Mouse (Mus musculus) layer of hippocampus, adult 18-20 months (tissue): ENCODE measurements around the gene Cbs. TPM values are rescaled to one million over a fixed set of nuclear protein-coding genes. Genes with fewer than 3 reads are reported as not detected.
A peak's percentile ranks its signal among the peaks of the same experiment; 100 is the strongest.
"Not testable (repeated sequence)": the region's sequence is repeated elsewhere in the genome, so short reads cannot be mapped to it uniquely, and the experiment has no call there.

ENCODE experiments used
- DNase-seq, 2 experiments: peaks; one replicate each; pipeline ENCODE4 v3.0.0; 2022; ENCODE audit warnings: low spot score in 2 of 2
- total RNA-seq, 2 experiments: library from RNA; stranded (reverse); gene quantifications; 2 replicates each; pipeline ENCODE4 v1.2.3; 2021

Gene Cbs
- total RNA-seq, 2 experiments from 2014 or later = 58.5 to 61.6 TPM

GRCm38 (mm10) chr17:31646199-31647002 is 9.4 kb upstream of the Cbs start:
- DNase-seq = no peak

GRCm38 (mm10) chr17:31642913-31643312 is 5.9 kb upstream of the Cbs start:
- no peak for DNase-seq

GRCm38 (mm10) chr17:31642331-31642730 is 5.3 kb upstream of the Cbs start:
- DNase-seq = no peak

GRCm38 (mm10) chr17:31639651-31640050 is 2.6 kb upstream of the Cbs start:
- peak in 1 of 2 experiments; percentile 41 for DNase-seq

- DNase-seq = peak in 1 of 2 experiments; percentile 63
Observed at GRCm38 (mm10) chr17:31637866-31638570, 980 bp upstream of the Cbs start.

- DNase-seq = no peak
Observed at GRCm38 (mm10) chr17:31636277-31636941, 629 bp downstream of the Cbs start.

GRCm38 (mm10) chr17:31635781-31636180 is 1.3 kb downstream of the Cbs start:
- no peak for DNase-seq

- DNase-seq = no peak
Observed at GRCm38 (mm10) chr17:31634896-31635295, 2.1 kb downstream of the Cbs start.

- DNase-seq = no peak
Observed at GRCm38 (mm10) chr17:31633007-31633406, 4.0 kb downstream of the Cbs start.

GRCm38 (mm10) chr17:31631081-31631800 is 5.8 kb downstream of the Cbs start:
- DNase-seq = no peak

GRCm38 (mm10) chr17:31627961-31628360 is 9.1 kb downstream of the Cbs start:
- no peak for DNase-seq

- DNase-seq = no peak
Observed at GRCm38 (mm10) chr17:31623101-31623500, 13.9 kb downstream of the Cbs start.

- DNase-seq = no peak
Observed at GRCm38 (mm10) chr17:31613086-31613755, 23.8 kb downstream of the Cbs start.

- no peak for DNase-seq
Observed at GRCm38 (mm10) chr17:31609895-31610294, 27.1 kb downstream of the Cbs start.

GRCm38 (mm10) chr17:31609173-31609572 is 27.9 kb downstream of the Cbs start:
- DNase-seq = not testable (repeated sequence)

GRCm38 (mm10) chr17:31607256-31607951 is 29.6 kb downstream of the Cbs start:
- no peak for DNase-seq

- no peak for DNase-seq
Observed at GRCm38 (mm10) chr17:31606424-31606823, 30.6 kb downstream of the Cbs start.

- no peak for DNase-seq
Observed at GRCm38 (mm10) chr17:31598593-31598992, 38.4 kb downstream of the Cbs start.

- no peak for DNase-seq
Observed at GRCm38 (mm10) chr17:31597957-31598356, 39.1 kb downstream of the Cbs start.

- DNase-seq = peak; percentile 52 to 63
Observed at GRCm38 (mm10) chr17:31595077-31595476, 42.0 kb downstream of the Cbs start.
